Mouse (Mus musculus): ENCODE results near the gene Rarres1. TPM values are rescaled to one million over a fixed set of nuclear protein-coding genes. Genes with fewer than 3 reads are reported as not detected.

The Rarres1 gene
- total RNA-seq (2023; ENCODE audit: inconsistent age): 0.51 to 1.0 TPM (median 0.80 TPM) in 4 replicates

DNA sequence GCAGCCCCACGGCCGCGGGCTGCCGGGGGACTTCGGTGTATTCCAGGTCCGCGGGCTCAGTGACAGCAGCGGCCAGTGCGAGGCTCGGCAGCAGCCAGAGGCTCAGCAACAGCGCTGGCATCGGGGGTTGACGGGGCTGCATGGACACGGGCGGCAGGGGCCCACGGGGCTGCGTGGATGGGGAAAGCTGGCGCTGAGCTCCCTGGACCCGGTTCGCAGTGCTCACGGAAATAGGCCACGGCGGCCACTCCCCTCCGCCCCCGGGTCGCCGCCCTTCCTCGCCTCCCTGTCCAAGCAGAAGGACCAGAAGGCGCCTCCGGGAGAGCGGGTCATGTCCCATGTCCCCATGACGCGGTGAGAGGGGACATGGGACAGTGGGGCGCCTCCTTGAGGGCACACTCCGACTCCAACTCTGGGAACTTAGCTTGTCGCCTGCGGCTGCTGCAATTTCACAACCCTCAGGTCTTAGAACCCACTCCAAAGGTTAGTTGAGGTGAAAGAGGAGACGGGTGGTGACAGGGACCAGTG is at the start of gene Rarres1:
Rarres1 (minus strand) TSS at position 250 of the 528 bp plus-strand sequence.

DNA sequence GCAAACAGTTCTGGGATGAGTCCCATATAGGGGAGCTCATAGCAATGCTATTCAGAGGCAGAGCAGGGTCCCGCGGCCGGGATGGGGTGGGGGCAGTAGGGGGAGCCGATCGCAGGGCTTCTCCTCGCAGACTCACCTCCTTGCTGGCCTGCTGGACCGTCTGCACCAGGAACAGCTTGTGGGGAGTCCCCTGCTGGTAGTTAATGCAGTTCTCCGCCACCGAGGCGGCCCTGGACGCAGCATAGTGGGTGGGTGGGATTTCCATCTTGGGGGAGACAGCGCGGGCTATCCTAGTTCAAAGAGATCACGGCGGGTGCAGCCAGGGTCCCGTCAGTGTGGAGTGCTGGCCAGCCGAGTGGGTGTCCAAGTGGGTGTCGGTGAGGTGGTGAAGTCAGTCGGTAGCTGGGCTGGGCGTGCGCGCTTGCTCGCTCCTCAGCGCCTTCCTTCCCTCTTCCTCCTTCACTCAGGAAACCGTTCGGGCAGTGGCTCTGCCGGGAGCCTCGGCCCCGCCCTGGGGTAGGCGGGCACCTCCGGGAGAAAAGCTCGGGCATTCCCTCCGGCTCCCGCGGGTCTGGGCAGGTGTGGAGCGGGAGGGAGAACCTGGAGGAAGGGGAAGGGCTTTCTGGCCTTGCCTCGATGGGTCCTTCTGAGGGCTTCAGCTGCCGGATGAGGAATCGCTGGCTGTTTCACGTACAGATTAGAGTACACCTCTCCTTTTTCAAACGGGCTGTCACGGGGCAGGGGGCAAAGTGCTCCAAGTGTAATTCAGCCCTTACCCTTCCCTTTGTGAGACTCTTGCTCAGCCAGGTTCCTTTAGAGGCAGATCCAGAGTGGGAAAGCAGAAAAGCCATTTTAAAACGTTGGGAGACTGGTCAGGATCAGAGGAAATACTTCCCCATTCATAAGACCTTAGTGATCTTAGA is 51.6 kb downstream of the Rarres1 start, which contains the start of gene Lxn:
Lxn (minus strand) TSS at position 477 of the 923 bp plus-strand sequence.

DNA sequence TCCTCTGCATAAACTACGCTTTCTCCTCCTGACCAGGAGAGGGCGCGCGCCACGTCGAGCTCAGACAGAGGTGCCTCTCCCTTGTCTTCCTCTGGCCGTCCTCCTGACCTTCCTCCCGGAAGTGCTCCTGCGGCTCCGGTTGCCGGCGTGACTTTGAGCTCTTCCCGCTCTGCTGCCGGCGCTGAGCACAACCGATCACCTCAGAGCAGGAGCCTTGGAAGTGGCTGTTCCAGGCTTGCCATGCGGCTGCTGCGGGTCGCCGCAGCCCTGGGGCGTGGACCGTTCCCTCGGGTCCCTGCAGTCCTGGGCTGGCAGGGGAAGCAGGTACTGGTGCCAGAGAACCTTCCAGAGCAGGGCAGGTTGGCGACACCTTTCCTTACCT is 85.3 kb downstream of the Rarres1 start, which contains the start of gene Gfm1:
Gfm1 (plus strand) TSS at position 98 of the 382 bp plus-strand sequence.

Other genes with a start within 250 kb of the Rarres1 start
- gene Mlf1, start 141.4 kb downstream of the Rarres1 start, total RNA-seq (2023; ENCODE audit: inconsistent age): 2.5 to 4.3 TPM (median 3.8 TPM) in 4 replicates
- gene Gm17402, start 140.4 kb downstream of the Rarres1 start, total RNA-seq (2023; ENCODE audit: inconsistent age): not detected in 4 replicates
- gene Gfm1, start 85.4 kb downstream of the Rarres1 start, total RNA-seq (2023; ENCODE audit: inconsistent age): 30.8 to 39.1 TPM (median 33.1 TPM) in 4 replicates
- gene Lxn, start 51.6 kb downstream of the Rarres1 start, total RNA-seq (2023; ENCODE audit: inconsistent age): 1.1 to 1.8 TPM (median 1.6 TPM) in 4 replicates
- gene Mfsd1, start 67.2 kb upstream of the Rarres1 start, total RNA-seq (2023; ENCODE audit: inconsistent age): 51.4 to 65.8 TPM (median 54.5 TPM) in 4 replicates

Measured in B cell, adult (primary cell).